Mouse (Mus musculus) cerebellum, postnatal 4 days (tissue): ENCODE data around the gene Dnajc4.

Experiments used
- DNase-seq, 2 experiments: peaks; one replicate each; pipeline ENCODE4 v3.0.0; 2022; ENCODE audit warnings: low spot score in 2 of 2, mixed read lengths in 1 of 2

Dnajc4 gene

GRCm38 (mm10) chr19:6992011-6992858 is at the start of gene Dnajc4:
Gene Dnajc4, minus strand, starts transcription at chr19:6992572.
- DNase-seq = peak; percentile 89 to 93

GRCm38 (mm10) chr19:7041171-7041570 is 48.8 kb upstream of the Dnajc4 start:
- no peak for DNase-seq

- no peak for DNase-seq
These were observed 48.3 kb upstream of the Dnajc4 start for GRCm38 (mm10) chr19:7040637-7041130.

GRCm38 (mm10) chr19:7039841-7040636 is 47.7 kb upstream of the Dnajc4 start, which contains the start of gene Stip1:
Gene Stip1, minus strand, starts transcription at chr19:7039967.
- DNase-seq = peak; percentile 92 to 98

GRCm38 (mm10) chr19:7039088-7039720 is 46.8 kb upstream of the Dnajc4 start:
- peak in 1 of 2 experiments; percentile 66 for DNase-seq

- no peak for DNase-seq
These were observed 41.6 kb upstream of the Dnajc4 start for GRCm38 (mm10) chr19:7034006-7034405.

GRCm38 (mm10) chr19:7029531-7029930 is 37.2 kb upstream of the Dnajc4 start:
- no peak for DNase-seq

GRCm38 (mm10) chr19:7020224-7020641 is 27.9 kb upstream of the Dnajc4 start:
- DNase-seq = peak in 1 of 2 experiments; percentile 49

GRCm38 (mm10) chr19:7019191-7019590 is 26.8 kb upstream of the Dnajc4 start, which contains the start of gene Fermt3:
Gene Fermt3, minus strand, starts transcription at chr19:7019469.
- no peak for DNase-seq

GRCm38 (mm10) chr19:7018546-7018945 is 26.2 kb upstream of the Dnajc4 start:
- DNase-seq = no peak

GRCm38 (mm10) chr19:7017541-7018457 is 25.4 kb upstream of the Dnajc4 start:
- no peak for DNase-seq

GRCm38 (mm10) chr19:7014481-7015135 is 22.2 kb upstream of the Dnajc4 start:
- no peak for DNase-seq

GRCm38 (mm10) chr19:7013984-7014383 is 21.6 kb upstream of the Dnajc4 start:
- no peak for DNase-seq

GRCm38 (mm10) chr19:7012426-7012825 is 20.1 kb upstream of the Dnajc4 start:
- DNase-seq = no peak

GRCm38 (mm10) chr19:7006892-7007593 is 14.7 kb upstream of the Dnajc4 start:
- DNase-seq = no peak

GRCm38 (mm10) chr19:6999360-7000063 is 7.1 kb upstream of the Dnajc4 start:
- DNase-seq = no peak

- DNase-seq = no peak
These were observed 5.4 kb upstream of the Dnajc4 start for GRCm38 (mm10) chr19:6997721-6998290.

GRCm38 (mm10) chr19:6996006-6996405 is 3.6 kb upstream of the Dnajc4 start, which contains the start of the genes Nudt22 and Trpt1:
Gene Nudt22, minus strand, starts transcription at chr19:6996117.
Gene Trpt1, plus strand, starts transcription at chr19:6996131.
- DNase-seq = peak in 1 of 2 experiments; percentile 76
